Mouse (Mus musculus): ENCODE data around the gene Capzb. TPM values are rescaled to one million over a fixed set of nuclear protein-coding genes. Genes with fewer than 3 reads are reported as not detected.
A peak's percentile ranks its signal among the peaks of the same experiment; 100 is the strongest.

Gene Capzb
- total RNA-seq, 1 experiment from 2014 or later = 348 TPM

DNA sequence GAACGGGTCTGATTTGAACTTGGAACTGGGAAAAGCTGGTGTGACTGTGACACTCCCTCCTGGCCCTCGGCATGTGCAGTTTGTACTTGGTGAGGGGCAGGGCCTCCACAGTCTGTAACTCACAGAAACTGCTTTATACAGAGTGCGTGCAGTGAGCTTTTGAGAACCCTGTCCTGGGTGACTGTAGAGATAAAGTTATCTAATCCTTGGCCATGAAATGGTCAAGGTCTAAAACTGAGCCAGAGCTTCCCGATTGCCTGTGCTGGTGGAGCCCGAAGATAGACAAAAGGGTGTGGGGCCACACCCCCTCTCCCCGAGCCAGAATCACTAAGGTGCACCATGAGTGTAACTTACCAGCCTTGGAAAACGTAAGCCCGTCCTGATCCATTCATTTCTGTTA lies 58.2 kb downstream of the Capzb start:
- no peak for ATAC-seq (replicated peaks; ENCODE audit: insufficient number of reproducible peaks, low FRiP score, low TSS enrichment, poor library complexity, severe bottlenecking)

GRCm38 (mm10) chr4:139252051-139252760 lies 59.5 kb downstream of the Capzb start:
- peak; percentile 69 for ATAC-seq (replicated peaks; ENCODE audit: insufficient number of reproducible peaks, low FRiP score, low TSS enrichment, poor library complexity, severe bottlenecking)

DNA sequence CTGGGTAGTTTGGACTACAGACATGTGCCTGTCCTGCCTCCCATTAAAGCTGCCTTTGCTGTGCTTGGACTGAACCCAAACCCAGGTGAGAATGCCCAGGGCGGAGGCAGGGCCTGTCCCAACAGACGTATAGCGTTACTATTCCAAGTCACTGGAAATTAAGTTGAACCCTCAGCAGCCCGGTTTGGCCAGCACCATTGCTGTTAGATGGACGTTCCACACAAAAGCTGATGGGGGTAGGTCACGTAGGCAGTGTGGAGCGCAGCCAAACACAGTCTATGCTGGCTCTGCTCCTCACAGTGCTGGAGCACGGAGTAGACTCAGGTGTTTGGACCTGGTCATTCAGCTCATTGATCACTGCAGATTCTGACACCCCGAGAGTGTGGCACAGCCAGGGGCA lies 60.5 kb downstream of the Capzb start:
- no peak for ATAC-seq (replicated peaks; ENCODE audit: insufficient number of reproducible peaks, low FRiP score, low TSS enrichment, poor library complexity, severe bottlenecking)

DNA sequence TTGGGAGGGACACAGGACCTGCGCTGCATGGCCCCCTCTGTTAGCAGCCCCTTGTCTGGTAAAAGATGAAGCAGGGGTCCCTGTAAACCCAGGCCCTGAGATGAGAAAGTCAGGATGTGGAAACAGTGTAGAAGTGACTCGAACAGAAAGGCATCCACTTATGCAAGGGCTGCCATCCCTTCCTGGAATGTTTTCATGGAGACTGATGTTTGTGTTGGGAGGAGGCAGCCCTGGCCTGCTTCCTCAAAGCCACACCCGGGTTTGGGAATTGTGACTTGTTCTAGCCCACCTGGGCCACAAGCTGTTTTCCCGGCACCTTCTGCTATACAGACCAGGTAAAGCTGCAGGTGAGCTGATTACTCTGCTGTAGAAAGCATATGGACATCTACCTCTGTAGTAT lies 63.4 kb downstream of the Capzb start:
- no peak for ATAC-seq (replicated peaks; ENCODE audit: insufficient number of reproducible peaks, low FRiP score, low TSS enrichment, poor library complexity, severe bottlenecking)

DNA sequence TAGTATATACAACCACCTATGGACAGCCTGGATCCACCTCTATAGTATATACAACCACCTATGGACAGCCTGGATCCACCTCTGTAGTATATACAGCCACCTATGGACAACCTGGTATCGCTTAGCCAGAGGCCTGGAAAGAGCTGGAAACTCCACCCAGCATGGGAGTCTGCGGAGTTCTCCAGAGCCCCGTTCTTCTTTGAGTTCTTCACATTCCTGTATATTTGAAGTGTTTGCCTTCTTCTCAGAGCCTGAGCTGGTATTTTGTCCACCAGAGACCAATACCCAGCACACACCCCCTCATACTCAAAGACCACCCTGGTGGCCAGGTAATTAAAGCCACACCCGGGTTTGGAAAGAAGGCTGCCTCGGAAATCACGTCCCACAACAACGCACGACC lies 64.0 kb downstream of the Capzb start:
- no peak for ATAC-seq (replicated peaks; ENCODE audit: insufficient number of reproducible peaks, low FRiP score, low TSS enrichment, poor library complexity, severe bottlenecking)

DNA sequence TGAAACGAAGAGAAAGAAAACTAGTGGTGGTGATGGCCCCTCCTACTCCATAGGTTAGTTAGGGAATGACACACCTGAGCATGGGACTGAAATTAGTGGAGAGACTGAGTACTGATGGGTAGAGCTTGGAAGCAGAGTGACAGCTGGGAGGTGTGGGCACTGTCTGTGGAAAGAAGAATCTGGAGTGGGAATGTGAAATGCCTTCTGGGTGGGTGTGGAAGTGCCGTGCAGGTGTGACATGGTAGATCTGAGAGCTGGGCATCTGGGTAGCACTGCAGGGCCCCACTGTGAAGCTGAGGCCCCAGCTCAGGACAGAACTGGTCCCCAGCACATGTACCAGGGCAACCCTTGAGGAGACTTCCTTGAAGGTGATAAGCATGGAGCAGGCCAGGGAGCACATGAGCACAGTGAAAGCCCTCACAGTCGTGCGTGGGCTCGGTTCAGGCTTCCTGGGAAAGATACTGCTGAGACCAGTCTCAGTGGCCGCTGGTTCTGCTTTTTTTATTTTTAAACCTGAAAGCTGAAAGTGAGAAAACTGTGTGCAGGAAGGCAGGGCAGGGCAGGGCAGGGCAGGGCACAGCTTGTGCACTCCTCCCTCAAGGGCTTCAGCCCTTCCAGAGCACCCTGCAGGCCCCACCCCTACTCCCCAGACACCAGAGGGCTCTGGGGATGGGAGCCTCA lies 66.1 kb downstream of the Capzb start:
- ATAC-seq (replicated peaks; ENCODE audit: insufficient number of reproducible peaks, low FRiP score, low TSS enrichment, poor library complexity, severe bottlenecking) = no peak

DNA sequence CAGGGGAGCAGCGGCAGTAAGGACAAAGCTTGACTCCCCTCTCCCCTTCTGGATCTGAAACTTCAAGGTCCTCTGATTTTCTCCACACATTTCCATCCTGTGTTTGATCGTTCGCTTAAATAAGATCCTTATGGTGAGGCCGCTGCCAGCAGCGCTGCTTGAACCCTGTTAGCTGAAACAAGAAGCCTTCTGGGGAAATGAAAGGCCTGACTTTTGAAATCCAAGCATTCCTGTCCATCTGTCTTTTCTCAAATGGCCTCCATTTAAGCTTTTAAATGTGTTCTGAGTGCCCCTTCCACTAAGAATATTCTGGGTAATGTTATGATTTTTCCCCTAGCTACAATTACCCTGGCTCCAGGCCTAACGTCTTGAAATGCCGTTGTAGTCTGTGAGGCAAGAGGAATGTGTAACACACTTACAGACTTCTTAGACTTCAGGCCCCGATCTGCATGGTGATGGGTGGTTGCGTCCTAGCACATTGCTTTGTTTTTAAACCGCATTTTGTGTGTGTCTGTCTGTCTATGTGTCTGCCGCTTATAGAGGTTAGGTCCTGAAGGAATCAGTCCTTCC lies 66.7 kb downstream of the Capzb start:
- no peak for ATAC-seq (replicated peaks; ENCODE audit: insufficient number of reproducible peaks, low FRiP score, low TSS enrichment, poor library complexity, severe bottlenecking)

DNA sequence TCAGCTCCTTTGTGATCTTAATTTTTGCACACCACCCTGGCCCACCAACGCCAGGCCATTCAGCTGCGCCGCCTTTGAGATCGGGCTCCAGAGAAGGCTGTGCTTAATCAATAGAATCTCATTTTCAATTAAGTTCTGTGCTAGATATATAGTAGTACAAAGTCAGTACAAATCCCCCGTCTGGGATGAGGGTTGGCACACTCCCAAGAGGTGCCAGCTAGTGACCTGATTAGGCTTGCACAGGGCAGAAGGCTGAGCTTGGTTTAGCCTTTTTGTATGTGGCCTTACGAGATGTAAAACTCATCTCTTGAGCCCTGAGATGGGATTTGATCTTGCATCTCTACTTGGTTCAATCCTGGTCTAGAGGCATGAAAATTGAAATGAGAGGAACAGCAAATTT lies 70.3 kb downstream of the Capzb start:
- ATAC-seq (replicated peaks; ENCODE audit: insufficient number of reproducible peaks, low FRiP score, low TSS enrichment, poor library complexity, severe bottlenecking) = no peak

- no peak for ATAC-seq (replicated peaks; ENCODE audit: insufficient number of reproducible peaks, low FRiP score, low TSS enrichment, poor library complexity, severe bottlenecking)
Measured at GRCm38 (mm10) chr4:139265783-139266499, 73.2 kb downstream of the Capzb start.

DNA sequence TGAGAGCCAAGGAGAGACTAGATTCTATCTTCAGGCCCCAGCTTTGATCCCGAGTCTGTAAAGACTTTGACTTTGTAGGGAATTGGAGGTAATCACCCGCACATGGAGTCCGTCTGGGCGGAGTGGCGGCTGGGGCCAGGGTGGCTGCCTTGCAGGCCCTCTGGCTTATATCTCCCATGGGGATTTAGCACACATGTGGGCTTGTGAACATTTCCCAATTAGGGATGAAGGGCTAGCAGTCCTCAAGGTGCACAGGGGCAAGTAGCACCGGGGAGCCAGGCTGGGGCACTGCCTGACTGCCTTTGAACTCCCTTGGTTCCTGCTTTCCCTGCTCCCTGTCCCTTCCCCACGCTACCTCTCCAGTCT lies 73.8 kb downstream of the Capzb start:
- no peak for ATAC-seq (replicated peaks; ENCODE audit: insufficient number of reproducible peaks, low FRiP score, low TSS enrichment, poor library complexity, severe bottlenecking)

DNA sequence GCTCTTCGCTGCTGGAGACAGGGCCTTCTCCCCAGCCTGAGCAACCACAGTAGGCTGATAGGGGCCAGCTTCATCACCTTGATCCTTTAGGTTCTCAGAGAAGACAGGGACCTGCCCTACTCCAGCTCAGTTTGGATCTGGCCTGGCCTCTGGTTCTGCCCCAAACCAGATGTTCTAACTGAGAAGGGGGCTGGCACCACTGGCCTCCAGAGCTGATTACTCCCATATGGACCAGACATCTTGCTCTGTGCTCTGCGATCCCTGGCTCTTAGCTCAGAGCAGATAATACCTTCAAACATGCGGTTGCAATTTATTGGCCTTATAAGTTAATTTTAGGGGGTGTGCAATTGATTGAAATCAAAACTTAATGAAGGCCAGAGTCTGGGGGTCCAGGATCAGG lies 74.6 kb downstream of the Capzb start:
- ATAC-seq (replicated peaks; ENCODE audit: insufficient number of reproducible peaks, low FRiP score, low TSS enrichment, poor library complexity, severe bottlenecking) = no peak

GRCm38 (mm10) chr4:139268242-139268641 lies 75.5 kb downstream of the Capzb start:
- ATAC-seq (replicated peaks; ENCODE audit: insufficient number of reproducible peaks, low FRiP score, low TSS enrichment, poor library complexity, severe bottlenecking) = no peak

- ATAC-seq (replicated peaks; ENCODE audit: insufficient number of reproducible peaks, low FRiP score, low TSS enrichment, poor library complexity, severe bottlenecking) = no peak
Measured at GRCm38 (mm10) chr4:139270168-139270567, 77.5 kb downstream of the Capzb start.

DNA sequence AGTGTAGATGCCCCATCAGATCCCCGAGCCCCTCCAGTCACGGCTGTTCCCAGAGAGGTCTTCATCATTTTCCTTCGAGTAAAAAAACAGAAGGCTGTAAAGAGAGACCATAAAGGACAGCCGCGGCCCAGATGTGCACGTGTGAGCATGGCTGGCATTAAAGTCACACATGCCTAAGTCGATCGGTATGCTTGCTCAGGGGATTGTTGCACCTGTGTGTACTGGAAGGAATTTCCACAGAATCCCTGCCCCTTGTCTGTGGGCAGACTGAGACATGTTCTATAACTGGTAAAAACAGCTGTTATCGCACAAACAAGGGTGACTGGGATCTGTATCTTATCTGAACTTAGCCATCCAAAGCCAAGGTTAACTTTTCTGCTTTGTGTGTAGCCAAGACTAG lies 78.9 kb downstream of the Capzb start:
- ATAC-seq (replicated peaks; ENCODE audit: insufficient number of reproducible peaks, low FRiP score, low TSS enrichment, poor library complexity, severe bottlenecking) = no peak

DNA sequence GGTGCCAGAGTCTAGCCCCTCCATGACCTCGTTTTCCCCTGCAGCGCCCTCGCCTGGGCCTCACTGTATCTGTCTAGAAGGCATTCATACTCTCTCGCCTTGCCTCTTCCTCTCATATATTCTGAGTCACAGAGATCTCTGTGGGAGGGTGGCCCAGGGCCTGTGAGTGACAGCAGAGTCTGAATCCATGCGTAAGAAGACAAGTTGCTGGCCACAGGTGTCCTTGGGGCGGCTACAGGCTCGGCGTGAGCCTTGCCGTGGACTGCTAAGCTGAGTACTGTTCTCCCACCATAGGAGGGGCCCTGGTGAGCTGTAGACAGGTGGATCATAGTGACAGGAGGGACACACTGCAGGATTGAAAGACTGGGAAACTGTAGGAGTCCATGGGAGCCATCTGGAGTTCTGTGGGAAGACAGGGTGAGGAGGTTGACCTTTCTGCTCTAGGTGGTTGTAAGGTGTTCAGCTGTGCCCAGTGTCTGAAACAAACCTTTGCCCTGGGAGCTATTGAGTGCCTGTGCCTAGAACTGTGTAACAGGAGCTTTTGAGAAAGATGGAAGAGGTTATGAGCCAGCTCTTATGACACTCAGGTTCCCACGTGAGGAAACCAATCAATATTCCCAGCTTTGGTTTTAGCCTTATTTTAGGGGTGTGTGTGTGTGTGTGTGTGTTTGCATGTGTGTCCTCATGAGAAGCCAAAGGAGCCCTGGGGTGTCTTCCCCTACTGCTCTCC lies 80.4 kb downstream of the Capzb start:
- ATAC-seq (replicated peaks; ENCODE audit: insufficient number of reproducible peaks, low FRiP score, low TSS enrichment, poor library complexity, severe bottlenecking) = no peak

- no peak for ATAC-seq (replicated peaks; ENCODE audit: insufficient number of reproducible peaks, low FRiP score, low TSS enrichment, poor library complexity, severe bottlenecking)
Measured at GRCm38 (mm10) chr4:139274573-139274972, 81.9 kb downstream of the Capzb start.

DNA sequence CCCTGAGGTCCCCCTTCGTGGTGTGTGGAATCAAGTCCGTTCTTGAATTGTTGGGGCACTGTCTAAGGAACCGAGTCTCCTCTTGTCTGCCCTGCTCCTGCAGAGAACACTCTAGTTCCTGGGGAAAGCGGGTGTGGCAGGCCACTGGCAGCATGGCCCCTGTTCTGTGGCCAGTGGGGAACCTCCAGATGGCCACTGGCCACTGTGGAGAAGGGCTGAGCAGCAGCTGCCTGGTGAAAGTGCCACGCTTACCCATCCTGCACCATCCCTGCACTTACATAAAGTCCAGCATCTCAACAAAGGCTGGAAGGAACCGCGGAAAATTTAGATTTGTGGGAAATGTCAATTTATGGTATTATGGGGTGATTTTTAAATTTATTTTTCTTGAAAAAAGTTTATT lies 83.7 kb downstream of the Capzb start:
- no peak for ATAC-seq (replicated peaks; ENCODE audit: insufficient number of reproducible peaks, low FRiP score, low TSS enrichment, poor library complexity, severe bottlenecking)

- no peak for ATAC-seq (replicated peaks; ENCODE audit: insufficient number of reproducible peaks, low FRiP score, low TSS enrichment, poor library complexity, severe bottlenecking)
Measured at GRCm38 (mm10) chr4:139280530-139280929, 87.8 kb downstream of the Capzb start.

DNA sequence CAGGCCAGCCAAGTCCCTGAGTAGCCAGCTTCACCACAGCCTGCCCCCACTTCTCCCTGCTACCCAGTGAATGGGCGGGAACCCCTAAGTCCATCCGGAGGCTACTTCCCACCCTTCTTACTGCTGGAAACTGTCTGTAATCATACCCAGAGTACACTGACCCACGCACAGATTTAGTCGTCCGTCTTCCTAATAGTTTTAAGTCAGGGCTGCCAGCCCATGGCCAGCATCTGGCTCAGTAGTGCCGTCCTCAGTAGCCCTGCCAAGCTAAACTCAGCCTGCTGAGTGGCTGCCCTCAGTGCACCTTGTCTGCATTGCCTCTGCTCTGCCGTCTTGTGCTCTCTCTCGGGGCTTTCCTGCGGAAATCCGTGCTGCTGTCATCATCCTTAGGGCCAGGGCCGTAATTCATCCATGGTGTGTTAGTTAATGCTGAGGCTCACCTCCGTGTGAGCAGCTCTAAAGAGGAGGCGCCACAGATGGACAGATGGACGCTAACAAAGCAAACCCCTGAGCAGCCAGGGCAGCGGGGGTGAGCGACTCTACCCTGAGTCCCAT lies 89.2 kb downstream of the Capzb start:
- ATAC-seq (replicated peaks; ENCODE audit: insufficient number of reproducible peaks, low FRiP score, low TSS enrichment, poor library complexity, severe bottlenecking) = no peak
